Mouse (Mus musculus) monocyte, adult 5-6 weeks (primary cell): ENCODE results near the gene Astn1. TPM values are rescaled to one million over a fixed set of nuclear protein-coding genes. Genes with fewer than 3 reads are reported as not detected.

ENCODE experiments used
- ATAC-seq: fragments of 153-309, 156-312 bp; replicated peaks from 2 replicates; pipeline ENCODE4 v1.8.0; 2017; ENCODE audit warnings: mild to moderate bottlenecking; ENCODE audit not compliant: low TSS enrichment, insufficient number of reproducible peaks, severe bottlenecking, poor library complexity, low FRiP score
- total RNA-seq: library from RNA; stranded (forward); fragments of 200-1000, 200-491, 200-594 nt; gene quantifications from 3 replicates; pipeline ENCODE4 v1.2.3, GENCODE M21; 2017

Gene Astn1
- total RNA-seq, 1 experiment from 2014 or later = not detected

DNA sequence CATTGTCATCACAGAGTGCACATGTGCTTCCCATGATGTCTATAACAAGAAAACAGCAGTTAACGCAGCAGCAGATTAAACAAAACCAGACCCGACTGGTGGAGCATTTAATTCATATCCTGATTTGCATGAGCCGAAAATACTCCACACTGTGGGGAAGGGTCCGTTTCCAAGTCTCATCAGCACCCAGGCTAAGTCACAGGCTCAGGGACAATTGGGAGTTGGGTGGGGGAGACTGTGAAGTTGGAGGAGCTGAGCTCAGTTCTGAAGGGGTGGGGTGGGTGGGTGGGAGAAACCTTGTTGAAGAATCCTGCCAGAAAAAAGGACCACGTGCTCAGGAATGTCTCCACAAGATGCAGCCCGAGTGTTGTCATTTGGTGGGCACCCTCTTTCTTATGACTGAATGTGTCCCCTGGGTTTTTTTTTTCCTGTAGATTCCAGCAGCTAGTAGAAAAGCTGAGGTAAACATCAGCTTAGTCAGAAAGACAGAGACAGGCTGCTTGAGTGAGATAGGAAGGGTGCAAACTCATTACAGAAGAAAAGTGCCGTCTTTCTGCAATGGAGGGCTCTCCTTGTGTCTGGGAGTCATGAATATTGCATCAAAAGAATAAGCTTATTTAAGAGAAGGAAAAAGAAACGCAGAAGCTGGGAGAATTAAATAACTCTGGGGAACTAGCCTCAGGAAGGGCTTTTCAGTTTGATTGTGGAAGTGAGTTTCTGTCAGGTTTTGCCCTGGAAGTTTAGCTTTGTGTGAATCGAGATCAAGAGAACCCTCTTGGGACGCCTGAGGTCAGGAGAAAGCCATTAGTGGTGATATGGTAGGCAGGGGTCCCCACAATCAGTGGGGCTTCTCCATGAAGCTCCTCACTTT is 44.1 kb downstream of the Astn1 start:
- no peak for ATAC-seq

GRCm38 (mm10) chr1:158408124-158408523 is 46.1 kb downstream of the Astn1 start:
- ATAC-seq = no peak

DNA sequence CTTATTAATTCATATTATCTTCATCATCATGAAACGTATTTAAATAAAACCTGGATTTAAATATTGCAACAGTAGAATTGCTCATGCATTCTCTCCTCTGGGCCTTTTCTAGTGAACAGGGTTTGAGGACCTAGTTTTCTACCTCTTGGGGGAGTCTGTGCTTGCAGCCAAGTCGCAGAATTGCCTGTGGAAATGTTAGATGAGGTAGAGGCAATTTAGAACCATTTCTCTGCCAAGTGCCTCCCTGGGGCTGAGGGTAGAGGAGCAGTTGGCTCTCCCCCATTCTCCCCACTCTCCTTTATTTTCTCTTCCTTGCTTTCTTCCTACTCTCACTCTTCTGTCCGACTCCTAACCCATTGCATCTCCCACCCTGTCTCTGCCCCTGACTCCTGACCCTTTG is 49.1 kb downstream of the Astn1 start:
- no peak for ATAC-seq

DNA sequence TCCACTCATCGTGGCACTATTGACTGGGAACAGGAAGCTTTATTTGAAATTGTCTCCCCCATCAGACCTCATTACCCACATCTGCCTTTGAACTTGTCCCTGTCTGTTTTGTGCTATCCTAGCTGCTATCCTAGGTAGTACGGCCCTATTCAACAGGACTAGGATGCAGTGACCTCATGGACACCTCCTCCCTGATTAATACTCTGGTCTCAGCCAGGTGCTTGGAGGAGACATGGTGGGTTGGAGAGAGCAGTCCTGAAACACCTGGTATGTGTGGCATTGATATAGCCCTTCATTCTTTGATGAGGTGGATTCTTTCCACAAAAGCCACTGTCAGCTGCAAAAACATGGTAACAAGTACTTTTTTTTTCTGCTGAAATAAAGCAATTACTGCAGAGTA is 52.1 kb downstream of the Astn1 start:
- ATAC-seq = no peak

DNA sequence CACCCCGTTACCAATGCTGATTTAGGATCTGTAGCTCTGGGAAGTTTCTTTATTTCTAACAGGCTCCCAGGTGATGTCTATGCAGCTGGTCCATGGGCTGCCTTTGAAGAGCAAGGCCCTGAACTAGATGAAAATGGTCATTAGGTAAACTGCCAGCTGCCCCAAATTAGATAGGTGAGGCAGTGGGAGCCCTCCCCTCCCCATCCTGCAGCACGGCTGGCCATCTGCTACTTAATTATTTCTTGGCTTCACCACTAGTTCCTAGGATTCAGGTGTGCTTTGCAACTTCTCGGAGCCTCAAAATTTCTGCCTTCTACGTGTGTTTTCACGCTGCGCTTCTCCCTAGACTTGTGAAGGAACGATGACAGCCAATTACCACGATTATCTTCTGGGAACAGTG is 59.4 kb downstream of the Astn1 start:
- no peak for ATAC-seq

DNA sequence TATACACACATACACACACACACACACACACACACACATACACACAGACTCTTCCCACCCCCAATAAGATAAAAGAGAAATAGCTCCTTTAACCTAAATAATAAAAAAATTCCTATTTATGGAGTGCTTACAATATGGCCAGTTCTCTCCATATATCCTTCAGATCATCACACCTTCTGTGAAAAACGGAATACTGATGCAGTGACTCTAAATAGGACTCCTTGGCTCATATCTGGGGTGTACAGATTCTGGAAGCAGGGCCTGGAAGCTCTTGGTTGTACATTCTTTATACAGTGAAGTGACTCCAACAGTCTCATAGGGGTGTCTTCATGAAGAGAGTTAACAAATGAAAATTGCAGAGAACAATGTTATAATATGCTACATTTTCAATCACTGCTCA is 60.7 kb downstream of the Astn1 start:
- ATAC-seq = no peak

- no peak for ATAC-seq
Measured at GRCm38 (mm10) chr1:158446071-158446470, 84.0 kb downstream of the Astn1 start.

GRCm38 (mm10) chr1:158447956-158448355 is 85.9 kb downstream of the Astn1 start:
- no peak for ATAC-seq

GRCm38 (mm10) chr1:158452675-158453074 is 90.6 kb downstream of the Astn1 start:
- no peak for ATAC-seq

GRCm38 (mm10) chr1:158453587-158453986 is 91.5 kb downstream of the Astn1 start:
- no peak for ATAC-seq

GRCm38 (mm10) chr1:158463975-158464374 is 101.9 kb downstream of the Astn1 start:
- no peak for ATAC-seq

DNA sequence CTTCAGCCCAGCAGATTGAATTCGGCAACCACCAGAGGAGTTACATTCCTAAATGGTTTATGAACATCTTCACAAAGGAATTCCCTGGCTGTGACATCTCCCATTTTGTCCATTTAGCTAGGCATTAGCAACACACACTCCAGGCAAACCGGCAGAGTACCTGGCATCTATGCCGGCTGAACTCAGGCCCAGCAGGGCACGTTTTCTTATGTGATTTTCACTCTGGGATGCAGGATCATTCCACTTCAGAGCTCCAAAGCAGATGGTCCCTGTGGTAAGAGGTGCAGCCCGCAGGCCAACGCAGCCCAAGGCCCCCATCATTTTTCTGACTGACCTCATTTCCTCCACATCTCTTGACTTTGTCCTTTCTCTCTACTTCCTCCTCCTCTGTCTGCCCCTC is 103.2 kb downstream of the Astn1 start:
- ATAC-seq = no peak

DNA sequence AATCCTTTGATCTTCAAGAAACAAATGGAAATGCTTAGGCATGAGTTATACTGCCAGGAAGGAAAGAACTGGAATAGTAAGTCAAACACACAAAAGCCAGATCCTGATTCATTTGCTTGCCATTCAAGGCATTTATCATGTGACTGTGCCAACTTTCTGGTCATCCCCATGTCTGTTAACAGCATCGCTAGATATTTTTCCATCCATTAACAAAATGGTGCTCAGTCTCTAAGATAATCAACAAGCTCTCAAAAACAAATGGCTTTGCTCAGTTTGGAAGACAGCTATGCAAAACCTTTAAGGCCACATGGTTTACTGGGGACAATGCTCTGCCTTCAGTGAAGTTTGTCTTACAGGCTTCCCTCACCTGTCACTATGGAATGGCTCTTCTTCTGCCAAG is 115.8 kb downstream of the Astn1 start:
- no peak for ATAC-seq

GRCm38 (mm10) chr1:158480285-158480684 is 118.2 kb downstream of the Astn1 start:
- ATAC-seq = no peak

- ATAC-seq = no peak
Measured at GRCm38 (mm10) chr1:158483733-158484132, 121.7 kb downstream of the Astn1 start.

GRCm38 (mm10) chr1:158489521-158490021 is 127.5 kb downstream of the Astn1 start:
- ATAC-seq = no peak

DNA sequence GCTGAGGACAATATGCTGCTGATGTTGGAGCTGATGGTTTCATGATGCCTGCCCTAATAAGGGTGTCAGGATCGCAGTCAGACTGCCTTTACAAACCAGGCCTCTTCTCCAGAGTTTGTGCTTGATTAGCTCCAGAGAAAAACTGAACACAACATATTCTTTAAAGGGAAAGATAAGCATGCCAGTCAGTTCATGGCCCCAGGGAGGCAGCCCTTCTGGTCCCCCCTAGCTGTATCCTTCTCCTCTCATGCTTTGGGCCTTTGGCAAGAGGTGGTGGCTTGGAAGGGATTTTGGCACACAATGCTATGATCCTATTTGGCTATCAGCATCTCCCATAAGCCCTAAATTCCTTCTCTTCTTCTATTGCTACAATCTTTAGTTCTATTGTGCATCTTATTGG is 128.1 kb downstream of the Astn1 start:
- no peak for ATAC-seq

DNA sequence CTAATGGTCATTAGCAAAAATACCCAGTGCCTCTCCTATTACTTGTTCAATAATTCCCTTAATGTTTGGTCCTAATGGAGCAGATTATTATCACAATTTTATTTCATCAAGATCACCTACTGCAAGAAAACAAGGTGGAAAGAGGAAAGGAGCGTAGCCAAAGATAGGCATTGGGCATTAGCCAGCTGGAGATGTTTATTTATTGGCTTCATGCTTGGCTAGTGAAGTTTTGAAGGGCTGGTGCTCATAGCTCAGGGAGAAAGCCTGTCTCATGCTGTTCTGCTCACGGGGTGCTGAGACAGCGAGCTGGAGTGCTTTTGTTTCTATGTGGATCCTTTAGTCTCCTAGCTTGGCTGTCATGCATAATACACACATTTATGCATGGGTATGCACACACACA is 131.2 kb downstream of the Astn1 start:
- ATAC-seq = no peak

- ATAC-seq = no peak
Measured at GRCm38 (mm10) chr1:158500140-158500539, 138.1 kb downstream of the Astn1 start.

- ATAC-seq = no peak
Measured at GRCm38 (mm10) chr1:158501019-158501418, 138.9 kb downstream of the Astn1 start.
